Mouse (Mus musculus) thymus, postnatal 10 days (tissue): ENCODE measurements around the gene Gdpd5.
"Not testable (repeated sequence)": the region's sequence is repeated elsewhere in the genome, so short reads cannot be mapped to it uniquely, and the experiment has no call there.

Experiments used
- DNase-seq, 2 experiments: peaks; one replicate each; pipeline ENCODE4 v3.0.0; 2021; ENCODE audit warnings: low spot score in 2 of 2

Gdpd5 gene

GRCm38 (mm10) chr7:99475562-99475911 lies 94.3 kb downstream of the Gdpd5 start:
- DNase-seq, result no peak

GRCm38 (mm10) chr7:99476558-99477114 lies 95.4 kb downstream of the Gdpd5 start:
- no peak for DNase-seq

GRCm38 (mm10) chr7:99477235-99477634 lies 96.0 kb downstream of the Gdpd5 start:
- no peak for DNase-seq

GRCm38 (mm10) chr7:99482637-99483036 lies 101.4 kb downstream of the Gdpd5 start:
- no peak for DNase-seq

- peak; percentile 92 to 93 for DNase-seq
These were observed 102.2 kb downstream of the Gdpd5 start, which contains the start of gene Rps3 for GRCm38 (mm10) chr7:99483271-99483923. Gene Rps3, minus strand, starts transcription at chr7:99483738.

GRCm38 (mm10) chr7:99483924-99484319 lies 102.7 kb downstream of the Gdpd5 start:
- no peak for DNase-seq

GRCm38 (mm10) chr7:99484679-99485078 lies 103.5 kb downstream of the Gdpd5 start:
- no peak for DNase-seq

- DNase-seq, result no peak
These were observed 108.5 kb downstream of the Gdpd5 start for GRCm38 (mm10) chr7:99489708-99490107.

- no peak for DNase-seq
These were observed 117.9 kb downstream of the Gdpd5 start for GRCm38 (mm10) chr7:99499128-99499527.

- peak; percentile 52 to 84 for DNase-seq
These were observed 119.0 kb downstream of the Gdpd5 start for GRCm38 (mm10) chr7:99500201-99500600.

GRCm38 (mm10) chr7:99500655-99501054 lies 119.4 kb downstream of the Gdpd5 start:
- DNase-seq, result no peak

GRCm38 (mm10) chr7:99501148-99501547 lies 119.9 kb downstream of the Gdpd5 start:
- no peak for DNase-seq

GRCm38 (mm10) chr7:99504556-99504955 lies 123.3 kb downstream of the Gdpd5 start:
- DNase-seq, result no peak

GRCm38 (mm10) chr7:99508187-99508586 lies 127.0 kb downstream of the Gdpd5 start:
- DNase-seq, result not testable (repeated sequence)

- no peak for DNase-seq
These were observed 128.9 kb downstream of the Gdpd5 start for GRCm38 (mm10) chr7:99510087-99510501.
